Mouse (Mus musculus): ENCODE measurements around the gene Plekho1.

- no peak for TF ChIP-seq POLR2A (IDR thresholded peaks at IDR 0.05; ENCODE audit: borderline replicate concordance, low read depth, low read length)
- no peak for TF ChIP-seq CTCF (IDR thresholded peaks at IDR 0.05; ENCODE audit: low read depth, low read length)
These were observed 23.4 kb downstream of the Plekho1 start for GRCm38 (mm10) chr3:95972251-95972872.

Measured in bone marrow macrophage, adult 2 months (primary cell).